Mouse (Mus musculus): ENCODE measurements at regions not wholly inside any gene's neighbourhood (a gene's known extent, or its start where the extent isn't known, plus 50 kb on each side); places are given as distances from the start of the nearest gene placed in this dataset.
A peak's percentile ranks its signal among the peaks of the same experiment; 100 is the strongest.

GRCm38 (mm10) chr6:49924296-49924695 is 101.8 kb downstream of the Npy start:
- DNase-seq (ENCODE audit: low spot score) = no peak
- Histone ChIP-seq H3K27ac (ENCODE audit: low read length) (no peak overlapping the region), H3K9ac (replicated peaks; ENCODE audit: low read depth) (no peak overlapping the region), H3K4me1 (ENCODE audit: insufficient read depth, low read depth, low read length) (no peaks in the 10 kb centered on the region), H3K4me2 (replicated peaks; ENCODE audit: low read depth, low read length) (no peak overlapping the region), H3K36me3 (ENCODE audit: insufficient read depth, low read length) (no peaks in the 10 kb centered on the region), H3K4me3 (ENCODE audit: low read depth, low read length) (no peak overlapping the region), H3K9me3 (ENCODE audit: low read length) (no peaks in the 10 kb centered on the region), H3K27me3 (replicated peaks; ENCODE audit: insufficient read depth, low read length) (no peaks in the 10 kb centered on the region)
- TF ChIP-seq EP300 (IDR thresholded peaks at IDR 0.05) (no peak), CTCF (IDR thresholded peaks at IDR 0.05) (no peak)
- 72% methylated on average over 5 of the region's 5 CpGs for WGBS
- ATAC-seq = no peak

- Histone ChIP-seq H3K9ac (replicated peaks; ENCODE audit: low read depth) (no peak overlapping the region), H3K36me3 (ENCODE audit: insufficient read depth, low read length) (no peaks in the 10 kb centered on the region), H3K4me3 (ENCODE audit: low read depth, low read length) (no peak overlapping the region), H3K9me3 (ENCODE audit: low read length) (no peaks in the 10 kb centered on the region), H3K4me1 (ENCODE audit: insufficient read depth, low read depth, low read length) (no peaks in the 10 kb centered on the region), H3K27me3 (replicated peaks; ENCODE audit: insufficient read depth, low read length) (no peaks in the 10 kb centered on the region), H3K27ac (ENCODE audit: low read length) (no peak overlapping the region), H3K4me2 (replicated peaks; ENCODE audit: low read depth, low read length) (no peak overlapping the region)
- DNase-seq (ENCODE audit: low spot score) (no peak), ATAC-seq (no peak)
- no peak for TF ChIP-seq EP300 (IDR thresholded peaks at IDR 0.05)
- 66% methylated on average over 4 of the region's 4 CpGs for WGBS
These were observed 105.6 kb downstream of the Npy start for GRCm38 (mm10) chr6:49928075-49928474.

DNA sequence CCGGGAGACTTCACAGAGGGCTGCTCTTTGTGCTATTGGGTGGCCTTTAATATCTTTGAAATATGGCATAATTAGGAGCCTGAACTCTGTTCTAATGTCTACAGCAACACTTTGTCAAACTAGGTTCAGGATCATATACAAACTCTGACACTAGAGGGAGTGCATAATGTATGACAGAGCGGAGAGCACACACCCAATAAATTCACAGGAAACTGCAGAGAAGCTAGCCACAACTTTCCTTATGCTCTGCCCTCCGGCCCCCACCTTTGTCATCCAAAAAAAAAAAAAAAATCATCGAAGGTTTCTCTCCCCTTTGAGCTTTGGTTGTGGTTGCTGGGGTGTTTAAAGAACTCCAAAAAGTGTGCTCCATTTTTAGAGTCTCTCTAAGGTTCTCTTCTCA is 107.6 kb downstream of the Npy start:
- no peaks in the 10 kb centered on the region for H3K4me1 ChIP-seq (ENCODE audit: insufficient read depth, low read depth, low read length)
- no peak overlapping the region for H3K27ac ChIP-seq (ENCODE audit: low read length)
- H3K9me3 ChIP-seq (ENCODE audit: low read length) = no peaks in the 10 kb centered on the region
- H3K27me3 ChIP-seq (replicated peaks; ENCODE audit: insufficient read depth, low read length) = no peaks in the 10 kb centered on the region
- DNase-seq (ENCODE audit: low spot score) = peak; percentile 78
- H3K36me3 ChIP-seq (ENCODE audit: insufficient read depth, low read length) = no peaks in the 10 kb centered on the region
- no peak overlapping the region for H3K9ac ChIP-seq (replicated peaks; ENCODE audit: low read depth)
- no peak overlapping the region for H3K4me3 ChIP-seq (ENCODE audit: low read depth, low read length)
- TF ChIP-seq CTCF (IDR thresholded peaks at IDR 0.05) = peak; percentile 66
- TF ChIP-seq EP300 (IDR thresholded peaks at IDR 0.05) = no peak
- WGBS = 20% methylated on average over 4 of the region's 4 CpGs
- H3K4me2 ChIP-seq (replicated peaks; ENCODE audit: low read depth, low read length) = no peak overlapping the region
- ATAC-seq = peak; percentile 58

- no peak for DNase-seq (ENCODE audit: low spot score)
These were observed 120.6 kb downstream of the Npy start for GRCm38 (mm10) chr6:49943087-49943486.

GRCm38 (mm10) chr6:49958891-49959290 is 136.4 kb downstream of the Npy start:
- H3K9me3 ChIP-seq (ENCODE audit: low read length) = no peaks in the 10 kb centered on the region
- no peak for ATAC-seq
- DNase-seq (ENCODE audit: low spot score) = no peak
- WGBS = 84% methylated on average over 8 of the region's 8 CpGs
- H3K4me3 ChIP-seq (ENCODE audit: low read depth, low read length) = no peak overlapping the region
- TF ChIP-seq CTCF (IDR thresholded peaks at IDR 0.05) (no peak), EP300 (IDR thresholded peaks at IDR 0.05) (no peak)
- no peaks in the 10 kb centered on the region for H3K36me3 ChIP-seq (ENCODE audit: insufficient read depth, low read length)
- no peak overlapping the region for H3K27ac ChIP-seq (ENCODE audit: low read length)
- no peaks in the 10 kb centered on the region for H3K4me1 ChIP-seq (ENCODE audit: insufficient read depth, low read depth, low read length)
- H3K27me3 ChIP-seq (replicated peaks; ENCODE audit: insufficient read depth, low read length) = no peaks in the 10 kb centered on the region
- H3K9ac ChIP-seq (replicated peaks; ENCODE audit: low read depth) = no peak overlapping the region
- H3K4me2 ChIP-seq (replicated peaks; ENCODE audit: low read depth, low read length) = no peak overlapping the region

More at GRCm38 (mm10) chr6:49943087-49943486, 120.6 kb downstream of the Npy start:
- no peak overlapping the region for H3K4me2 ChIP-seq (replicated peaks; ENCODE audit: low read depth, low read length)
- TF ChIP-seq CTCF (IDR thresholded peaks at IDR 0.05) (no peak), EP300 (IDR thresholded peaks at IDR 0.05) (no peak)
- H3K4me3 ChIP-seq (ENCODE audit: low read depth, low read length) = no peak overlapping the region
- H3K36me3 ChIP-seq (ENCODE audit: insufficient read depth, low read length) = no peaks in the 10 kb centered on the region
- ATAC-seq = no peak
- H3K9ac ChIP-seq (replicated peaks; ENCODE audit: low read depth) = no peak overlapping the region
- H3K4me1 ChIP-seq (ENCODE audit: insufficient read depth, low read depth, low read length) = no peaks in the 10 kb centered on the region
- no peaks in the 10 kb centered on the region for H3K27me3 ChIP-seq (replicated peaks; ENCODE audit: insufficient read depth, low read length)
- 74% methylated on average over 9 of the region's 9 CpGs for WGBS
- H3K27ac ChIP-seq (ENCODE audit: low read length) = no peak overlapping the region
- no peaks in the 10 kb centered on the region for H3K9me3 ChIP-seq (ENCODE audit: low read length)

- ATAC-seq = no peak
- no peak overlapping the region for H3K9ac ChIP-seq (replicated peaks; ENCODE audit: low read depth)
- 78% methylated on average over 4 of the region's 4 CpGs for WGBS
- no peaks in the 10 kb centered on the region for H3K4me1 ChIP-seq (ENCODE audit: insufficient read depth, low read depth, low read length)
- H3K9me3 ChIP-seq (ENCODE audit: low read length) = no peaks in the 10 kb centered on the region
- no peaks in the 10 kb centered on the region for H3K36me3 ChIP-seq (ENCODE audit: insufficient read depth, low read length)
- H3K27me3 ChIP-seq (replicated peaks; ENCODE audit: insufficient read depth, low read length) = no peaks in the 10 kb centered on the region
- DNase-seq (ENCODE audit: low spot score) = no peak
- H3K27ac ChIP-seq (ENCODE audit: low read length) = no peak overlapping the region
- TF ChIP-seq EP300 (IDR thresholded peaks at IDR 0.05) = no peak
- no peak for TF ChIP-seq CTCF (IDR thresholded peaks at IDR 0.05)
- no peak overlapping the region for H3K4me2 ChIP-seq (replicated peaks; ENCODE audit: low read depth, low read length)
- H3K4me3 ChIP-seq (ENCODE audit: low read depth, low read length) = no peak overlapping the region
These were observed 138.7 kb downstream of the Npy start for GRCm38 (mm10) chr6:49961166-49961565.

- no peak overlapping the region for H3K4me2 ChIP-seq (replicated peaks; ENCODE audit: low read depth, low read length)
- no peak overlapping the region for H3K9ac ChIP-seq (replicated peaks; ENCODE audit: low read depth)
- DNase-seq (ENCODE audit: low spot score) (no peak), ATAC-seq (no peak)
- H3K4me3 ChIP-seq (ENCODE audit: low read depth, low read length) = no peak overlapping the region
- no peaks in the 10 kb centered on the region for H3K27me3 ChIP-seq (replicated peaks; ENCODE audit: insufficient read depth, low read length)
- TF ChIP-seq EP300 (IDR thresholded peaks at IDR 0.05) = no peak
- TF ChIP-seq CTCF (IDR thresholded peaks at IDR 0.05) = no peak
- no peak overlapping the region for H3K27ac ChIP-seq (ENCODE audit: low read length)
- no peaks in the 10 kb centered on the region for H3K9me3 ChIP-seq (ENCODE audit: low read length)
- WGBS = 68% methylated on average over 5 of the region's 5 CpGs
- no peaks in the 10 kb centered on the region for H3K4me1 ChIP-seq (ENCODE audit: insufficient read depth, low read depth, low read length)
- H3K36me3 ChIP-seq (ENCODE audit: insufficient read depth, low read length) = no peaks in the 10 kb centered on the region
These were observed 143.5 kb downstream of the Npy start for GRCm38 (mm10) chr6:49965944-49966545.
